Mouse (Mus musculus) stomach, embryonic 15.5 days (tissue): ENCODE data around the gene Shroom3. TPM values are rescaled to one million over a fixed set of nuclear protein-coding genes. Genes with fewer than 3 reads are reported as not detected.

ENCODE experiments used
- ATAC-seq: fragments of 200-750 bp; cut with Nextera tagmentation; 2 replicates; pipeline ENCODE4 v1.8.0; 2017; ENCODE audit warnings: low read depth, moderate number of reproducible peaks, moderate TSS enrichment; ENCODE audit not compliant: insufficient read depth, low FRiP score
- H3K27ac ChIP-seq: fragments of 300-500 bp; sonication (generic); 2 replicates; pipeline ENCODE4 v1.5.1; 2015; ENCODE audit warnings: mild to moderate bottlenecking, inconsistent platforms
- H3K27me3 ChIP-seq: fragments of 300-500 bp; sonication (generic); replicated peaks from 2 replicates; pipeline ENCODE4 v1.6.1; 2015; ENCODE audit warnings: inconsistent platforms
- H3K36me3 ChIP-seq: fragments of 300-500 bp; sonication (generic); 2 replicates; pipeline ENCODE4 v1.6.1; 2015; ENCODE audit warnings: inconsistent platforms
- H3K4me1 ChIP-seq: fragments of 300-500 bp; sonication (generic); 2 replicates; pipeline ENCODE4 v1.6.1; 2015; ENCODE audit warnings: inconsistent platforms
- H3K4me2 ChIP-seq: fragments of 300-500 bp; sonication (generic); 2 replicates; pipeline ENCODE4 v1.6.1; 2015; ENCODE audit warnings: mild to moderate bottlenecking, inconsistent platforms
- H3K4me3 ChIP-seq: fragments of 300-500 bp; sonication (generic); replicated peaks from 2 replicates; pipeline ENCODE4 v1.5.1; 2015; ENCODE audit warnings: inconsistent platforms
- H3K9ac ChIP-seq: fragments of 300-500 bp; sonication (generic); 2 replicates; pipeline ENCODE4 v1.6.1; 2015; ENCODE audit warnings: inconsistent platforms
- H3K9me3 ChIP-seq: fragments of 300-500 bp; sonication (generic); 2 replicates; pipeline ENCODE4 v1.6.1; 2016; ENCODE audit warnings: inconsistent platforms
- WGBS: fragments of 180-500 bp; shearing (Covaris S2); methylation state at CpG from one replicate; pipeline ENCODE4 v1.1.7; 2015; 5-methylcytosine and 5-hydroxymethylcytosine counted together
- polyA plus RNA-seq: library from polyadenylated mRNA; unstranded; fragments of >200 nt; fragmentation: Nextera tagmentation; extraction: Ambion mirVana; gene quantifications from 2 replicates; pipeline ENCODE4 v1.2.1, GENCODE M21; 2015

Gene Shroom3
- polyA plus RNA-seq, 1 experiment from 2014 or later, result 12.3 TPM

- no peak for ATAC-seq
- Histone ChIP-seq H3K4me1 (no peaks in the 10 kb centered on the region), H3K27me3 (no peaks in the 10 kb centered on the region), H3K9me3 (no peaks in the 10 kb centered on the region), H3K4me3 (no peak overlapping the region), H3K4me2 (no peak overlapping the region), H3K9ac (no peak overlapping the region), H3K36me3 (no peaks in the 10 kb centered on the region), H3K27ac (no peak overlapping the region)
- WGBS, result 73% methylated on average over 8 of the region's 8 CpGs
Observed at GRCm38 (mm10) chr5:92788990-92789389, 105.8 kb downstream of the Shroom3 start.

GRCm38 (mm10) chr5:92796089-92796990 lies 113.1 kb downstream of the Shroom3 start:
- Histone ChIP-seq H3K9me3 (no peaks in the 10 kb centered on the region), H3K36me3 (no peaks in the 10 kb centered on the region), H3K9ac (no peak overlapping the region), H3K4me1 (no peaks in the 10 kb centered on the region; the same call in 1 of the 2 replicates), H3K27me3 (no peaks in the 10 kb centered on the region), H3K27ac (no peak overlapping the region), H3K4me2 (no peak overlapping the region), H3K4me3 (no peak overlapping the region)
- ATAC-seq, result no peak
- 35% methylated on average over 11 of the region's 11 CpGs for WGBS

DNA sequence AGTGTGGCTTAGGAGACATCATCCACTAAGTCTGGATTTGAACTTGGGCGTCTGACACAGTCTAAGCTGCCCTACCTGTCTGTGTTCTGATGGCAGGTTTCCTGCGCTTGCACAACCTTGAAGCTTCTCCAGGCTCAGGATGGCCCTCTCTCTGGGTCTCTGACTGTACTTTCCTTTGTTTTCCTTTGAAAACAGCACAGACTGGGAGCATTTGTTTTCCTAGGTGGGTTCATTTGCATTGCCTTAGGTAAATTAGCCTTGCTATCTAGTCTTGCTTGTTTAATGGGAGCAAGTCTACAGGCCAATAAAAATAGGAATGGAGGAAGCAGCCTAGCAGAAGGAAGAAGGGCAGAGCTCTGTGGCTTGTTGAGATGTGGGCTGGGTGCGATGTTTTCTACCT lies 114.7 kb downstream of the Shroom3 start:
- Histone ChIP-seq H3K27ac (no peak overlapping the region), H3K9ac (no peak overlapping the region), H3K4me2 (no peak overlapping the region), H3K36me3 (no peaks in the 10 kb centered on the region), H3K4me1 (no peaks in the 10 kb centered on the region; the same call in 1 of the 2 replicates), H3K27me3 (no peaks in the 10 kb centered on the region), H3K9me3 (no peaks in the 10 kb centered on the region), H3K4me3 (no peak overlapping the region)
- no peak for ATAC-seq
- 76% methylated on average over 3 of the region's 3 CpGs for WGBS

GRCm38 (mm10) chr5:92804379-92804778 lies 121.1 kb downstream of the Shroom3 start:
- no peaks in the 10 kb centered on the region for H3K36me3 ChIP-seq
- no peak for ATAC-seq
- H3K9me3 ChIP-seq, result no peaks in the 10 kb centered on the region
- H3K9ac ChIP-seq, result no peak overlapping the region
- H3K4me1 ChIP-seq, result 0 out of 2 replicates have a peak, but pooled peaks cover 2% of the 10 kb centered on the region
- no peaks in the 10 kb centered on the region for H3K27me3 ChIP-seq
- no peak overlapping the region for H3K27ac ChIP-seq
- no peak overlapping the region for H3K4me3 ChIP-seq
- 47% methylated on average over 7 of the region's 7 CpGs for WGBS
- H3K4me2 ChIP-seq, result no peak overlapping the region

DNA sequence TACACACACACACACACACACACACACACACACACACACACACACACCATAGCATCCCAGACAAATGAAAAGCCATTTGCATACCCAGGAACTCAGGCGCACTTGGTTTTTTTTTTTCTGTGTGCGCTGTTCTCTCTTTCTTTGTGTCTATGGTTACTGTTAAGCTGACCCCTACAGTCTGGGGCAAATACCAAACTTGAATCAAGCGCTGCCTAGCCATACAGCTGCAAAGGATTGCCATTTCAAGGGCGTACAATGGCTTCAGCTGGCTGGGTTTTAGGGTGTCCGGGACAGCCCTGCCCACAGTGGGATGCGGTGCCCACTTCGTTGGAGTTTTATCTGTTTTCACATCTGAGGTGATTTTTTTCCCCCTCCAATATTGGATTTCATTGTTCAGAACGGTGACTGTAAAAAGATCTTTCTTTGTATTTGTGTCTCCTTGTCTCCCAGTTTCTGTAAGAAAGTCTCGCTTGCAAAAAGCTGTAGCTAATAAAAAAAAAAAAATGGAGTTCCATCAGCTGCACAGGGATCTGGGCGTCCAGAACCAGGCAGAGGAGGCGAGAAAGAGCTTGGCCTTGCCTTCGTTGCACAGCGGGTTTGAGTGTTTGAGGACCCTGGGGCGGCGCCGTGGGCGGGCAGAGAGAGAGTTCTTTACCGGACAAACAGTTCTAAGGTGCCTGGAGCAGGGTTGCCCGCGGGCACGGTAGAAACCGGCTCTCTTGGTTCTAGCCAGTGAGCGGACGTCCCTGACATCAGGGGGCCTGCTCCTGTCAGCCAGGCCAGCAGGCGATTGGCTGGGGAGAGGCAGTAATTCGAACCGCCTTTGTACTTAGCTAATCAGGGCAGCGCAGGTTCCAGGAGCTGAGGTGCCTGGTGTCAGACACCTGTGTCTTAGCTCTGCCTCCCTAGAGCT lies 125.5 kb downstream of the Shroom3 start:
- Histone ChIP-seq H3K9ac (no peak overlapping the region), H3K4me2 (peak overlapping the region; percentile 47), H3K9me3 (no peaks in the 10 kb centered on the region), H3K36me3 (no peaks in the 10 kb centered on the region), H3K27ac (peak overlapping the region; percentile 41), H3K4me1 (peaks cover 14% of the 10 kb centered on the region), H3K4me3 (peak overlapping the region; percentile 20), H3K27me3 (no peaks in the 10 kb centered on the region)
- ATAC-seq, result peak; percentile 94
- WGBS, result 10% methylated on average over 28 of the region's 28 CpGs

GRCm38 (mm10) chr5:92809416-92809750 lies 126.1 kb downstream of the Shroom3 start:
- WGBS, result 30% methylated on average over 13 of the region's 13 CpGs
- Histone ChIP-seq H3K36me3 (no peaks in the 10 kb centered on the region), H3K4me2 (peak overlapping the region; percentile 47), H3K9ac (no peak overlapping the region), H3K27me3 (no peaks in the 10 kb centered on the region), H3K4me3 (peak overlapping the region; percentile 20), H3K4me1 (peaks cover 14% of the 10 kb centered on the region), H3K9me3 (no peaks in the 10 kb centered on the region), H3K27ac (peak overlapping the region; percentile 41)
- ATAC-seq, result no peak

- Histone ChIP-seq H3K36me3 (no peaks in the 10 kb centered on the region), H3K9ac (no peak overlapping the region), H3K27me3 (no peaks in the 10 kb centered on the region), H3K9me3 (no peaks in the 10 kb centered on the region), H3K4me2 (peak overlapping the region; percentile 32), H3K4me1 (peaks cover 14% of the 10 kb centered on the region), H3K27ac (no peak overlapping the region), H3K4me3 (no peak overlapping the region)
- no peak for ATAC-seq
- 10% methylated on average over 9 of the region's 9 CpGs for WGBS
Observed at GRCm38 (mm10) chr5:92810922-92811533, 127.8 kb downstream of the Shroom3 start.

GRCm38 (mm10) chr5:92811761-92812160 lies 128.5 kb downstream of the Shroom3 start:
- no peak for ATAC-seq
- Histone ChIP-seq H3K9me3 (no peaks in the 10 kb centered on the region), H3K9ac (no peak overlapping the region), H3K4me2 (no peak overlapping the region), H3K27me3 (no peaks in the 10 kb centered on the region), H3K36me3 (no peaks in the 10 kb centered on the region), H3K4me1 (peaks cover 14% of the 10 kb centered on the region), H3K27ac (peak overlapping the region; percentile 16; the same call in 1 of the 2 replicates), H3K4me3 (no peak overlapping the region)
- 44% methylated on average over 7 of the region's 7 CpGs for WGBS

DNA sequence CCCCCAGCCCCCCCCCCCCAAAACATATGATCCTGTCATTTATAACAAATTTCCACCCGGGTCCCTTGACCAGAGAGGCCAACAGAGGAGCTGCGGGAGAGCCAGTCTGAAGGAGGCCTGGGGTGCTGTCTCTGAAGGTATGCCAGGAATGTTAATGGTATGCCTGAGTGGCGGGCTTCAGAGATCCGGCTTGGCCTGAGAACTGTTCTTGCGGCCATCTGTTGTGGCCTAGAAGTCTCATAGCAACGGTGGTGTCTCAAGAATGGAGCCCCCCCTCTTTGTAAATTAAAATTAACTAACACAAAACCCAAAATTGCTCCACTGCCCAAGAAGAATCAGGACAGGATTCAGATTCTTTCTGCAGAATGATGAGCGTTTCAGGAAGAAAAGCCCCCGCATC lies 129.7 kb downstream of the Shroom3 start:
- Histone ChIP-seq H3K9me3 (no peaks in the 10 kb centered on the region), H3K4me1 (peaks cover 18% of the 10 kb centered on the region), H3K4me3 (no peak overlapping the region), H3K27ac (peak overlapping the region; percentile 32; the same call in 1 of the 2 replicates), H3K36me3 (no peaks in the 10 kb centered on the region), H3K9ac (no peak overlapping the region), H3K4me2 (no peak overlapping the region), H3K27me3 (no peaks in the 10 kb centered on the region)
- no peak for ATAC-seq
- 22% methylated on average over 8 of the region's 8 CpGs for WGBS

DNA sequence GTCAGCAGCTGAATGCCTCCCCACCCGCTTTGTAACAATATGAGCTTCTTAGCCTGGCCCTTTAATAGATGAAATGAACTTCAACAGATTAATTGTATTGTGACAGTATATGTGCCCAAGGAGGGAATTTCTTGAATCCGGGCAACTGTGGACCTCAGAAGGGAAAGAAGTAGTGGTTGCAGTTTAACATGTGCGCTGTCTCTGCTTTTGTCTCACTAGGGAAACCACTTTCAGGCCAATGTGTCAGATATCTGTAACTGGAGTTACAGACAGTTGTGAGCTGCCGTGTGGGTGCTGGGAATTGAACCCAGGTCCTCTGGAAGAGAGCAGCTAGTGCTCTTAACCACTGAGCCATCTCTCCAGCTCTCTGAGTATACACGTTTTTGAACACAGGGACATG lies 130.3 kb downstream of the Shroom3 start:
- no peak overlapping the region for H3K4me2 ChIP-seq
- H3K9ac ChIP-seq, result no peak overlapping the region
- no peaks in the 10 kb centered on the region for H3K27me3 ChIP-seq
- no peak overlapping the region for H3K4me3 ChIP-seq
- ATAC-seq, result no peak
- no peaks in the 10 kb centered on the region for H3K36me3 ChIP-seq
- 80% methylated on average over 5 of the region's 5 CpGs for WGBS
- H3K9me3 ChIP-seq, result no peaks in the 10 kb centered on the region
- peaks cover 17% of the 10 kb centered on the region for H3K4me1 ChIP-seq
- H3K27ac ChIP-seq, result no peak overlapping the region

DNA sequence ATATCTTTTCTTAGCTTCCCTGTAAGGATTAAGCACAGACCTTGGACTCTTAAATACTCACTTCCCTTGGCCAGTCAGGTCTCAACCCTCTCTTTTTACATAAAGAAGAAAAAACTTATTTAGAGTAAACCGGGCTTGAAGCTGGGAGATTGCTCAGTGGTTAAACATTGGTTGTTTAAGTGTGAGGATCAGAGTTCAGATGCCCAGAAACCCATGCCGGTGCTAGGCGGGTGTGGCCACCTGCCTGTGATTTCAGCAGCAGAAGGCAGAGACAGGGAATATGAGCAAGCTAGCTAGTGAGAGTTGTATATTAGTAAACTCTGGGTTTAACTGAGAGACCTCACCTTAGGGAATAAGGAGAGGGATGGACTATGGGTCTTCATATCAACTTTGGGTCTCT lies 131.4 kb downstream of the Shroom3 start:
- no peak for ATAC-seq
- Histone ChIP-seq H3K36me3 (no peaks in the 10 kb centered on the region), H3K4me3 (no peak overlapping the region), H3K27ac (no peak overlapping the region), H3K4me2 (no peak overlapping the region), H3K4me1 (peaks cover 16% of the 10 kb centered on the region), H3K27me3 (no peaks in the 10 kb centered on the region), H3K9ac (no peak overlapping the region), H3K9me3 (no peaks in the 10 kb centered on the region)
- 63% methylated on average over 3 of the region's 3 CpGs for WGBS
